Mouse (Mus musculus) adipose tissue, adult 10 weeks (tissue): ENCODE data around the gene Gm16181. TPM values are rescaled to one million over a fixed set of nuclear protein-coding genes. Genes with fewer than 3 reads are reported as not detected.

Experiments
- polyA plus RNA-seq: library from polyadenylated mRNA; stranded (reverse); fragments of 350-450 nt; fragmentation: Illumina TruSeq; extraction: RNeasy Lipid Tissue Mini Kit (QIAGEN cat#74804); gene quantifications from one replicate; pipeline ENCODE4 v1.2.3, GENCODE M21; 2014; ENCODE audit warnings: low read depth, low replicate concordance

Gm16181 gene
- 1.2 TPM for polyA plus RNA-seq

DNA sequence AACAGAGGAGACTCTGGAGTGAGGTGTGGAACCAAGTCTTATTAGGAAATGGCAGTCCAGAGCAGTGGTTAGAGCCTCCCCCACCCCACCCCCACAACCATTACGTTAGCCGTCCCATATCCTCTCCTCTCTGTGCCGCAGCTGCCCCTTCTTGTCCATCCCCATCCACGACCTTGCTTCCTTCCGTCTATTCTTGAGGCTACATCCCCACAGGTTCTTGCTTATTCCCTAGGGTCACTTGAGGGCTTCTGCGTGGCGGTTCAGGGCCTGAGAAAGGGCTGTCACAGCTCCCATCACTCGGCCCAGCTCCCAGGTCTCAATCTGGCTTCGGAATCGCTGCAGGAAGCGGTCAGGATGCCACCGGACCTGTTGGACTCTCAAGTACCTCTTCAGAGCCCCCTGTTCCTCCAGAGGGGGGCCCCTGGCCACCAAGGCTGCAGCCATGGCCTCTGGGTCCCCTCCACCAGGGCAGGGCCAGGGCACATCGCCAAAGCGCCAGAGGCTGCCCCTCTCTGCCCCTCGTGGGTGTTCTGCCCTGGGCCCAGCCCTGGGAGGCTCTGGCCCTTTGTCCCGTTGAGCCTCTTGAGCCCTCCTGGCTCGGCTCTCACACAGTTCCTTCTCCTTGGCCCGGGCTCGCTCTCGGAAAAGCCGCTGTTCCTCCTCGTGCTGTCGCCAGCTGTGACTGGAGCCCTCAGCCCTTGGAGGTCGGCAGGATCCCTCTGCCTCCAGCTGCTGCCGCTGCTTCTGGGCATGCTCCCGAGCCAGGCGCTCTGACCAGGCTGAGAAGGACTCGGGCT is at the start of gene Gm16181:
Gm16181 (plus strand) TSS at position 679 of the 797 bp plus-strand sequence.

DNA sequence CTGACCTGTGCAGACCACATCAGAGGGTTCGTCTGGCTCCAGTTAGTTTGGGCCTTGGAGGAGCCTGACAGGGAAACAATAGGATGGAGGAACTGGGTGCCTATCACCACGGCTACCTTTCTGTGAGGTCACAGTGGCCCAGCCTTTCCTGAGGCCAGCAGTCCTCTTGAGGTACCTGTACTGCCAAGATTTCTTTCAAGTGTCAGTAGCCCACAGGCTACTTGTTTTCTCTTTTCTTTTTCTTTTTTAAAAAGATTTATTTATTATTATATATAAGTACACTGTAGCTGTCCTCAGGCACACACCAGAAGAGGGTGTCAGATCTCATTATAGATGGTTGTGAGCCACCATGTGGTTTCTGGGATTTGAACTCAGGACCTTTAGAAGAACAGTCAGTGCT is 44.7 kb upstream of the Gm16181 start, which contains the start of gene Aif1:
Aif1 (minus strand) TSS at position 101 of the 400 bp plus-strand sequence.

DNA sequence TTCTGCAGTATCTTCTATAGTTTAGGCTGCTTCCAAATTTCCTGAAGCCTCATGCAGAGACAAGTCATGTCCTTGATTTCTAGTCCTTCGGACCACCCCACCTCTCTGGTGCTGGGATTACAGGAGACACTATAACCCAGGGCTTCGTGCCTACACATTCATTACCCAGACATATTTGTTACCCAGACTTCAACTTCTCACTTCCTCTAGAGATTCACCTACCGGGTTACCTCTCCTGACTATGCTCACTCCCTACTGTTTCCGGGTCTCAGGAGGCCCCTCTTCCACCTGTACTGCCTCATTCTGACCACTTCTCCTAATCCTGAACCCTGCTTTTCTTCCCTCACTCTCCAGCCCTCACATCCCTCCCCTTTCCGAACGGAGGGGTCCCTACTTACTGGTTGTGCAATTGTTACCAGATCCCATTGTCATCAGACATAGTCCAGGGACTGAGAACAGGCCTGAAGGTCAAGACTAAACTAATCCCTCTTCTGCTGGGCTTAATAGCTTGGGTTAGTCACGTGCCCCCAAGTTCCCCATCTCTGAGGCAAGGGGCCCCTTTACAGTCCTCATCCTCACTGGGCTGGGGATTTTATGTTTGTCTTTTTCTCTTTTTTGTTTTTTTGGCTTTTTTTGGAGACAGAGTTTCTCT is 32.5 kb upstream of the Gm16181 start, which contains the start of gene Lst1:
Lst1 (minus strand) TSS at position 481 of the 652 bp plus-strand sequence.

DNA sequence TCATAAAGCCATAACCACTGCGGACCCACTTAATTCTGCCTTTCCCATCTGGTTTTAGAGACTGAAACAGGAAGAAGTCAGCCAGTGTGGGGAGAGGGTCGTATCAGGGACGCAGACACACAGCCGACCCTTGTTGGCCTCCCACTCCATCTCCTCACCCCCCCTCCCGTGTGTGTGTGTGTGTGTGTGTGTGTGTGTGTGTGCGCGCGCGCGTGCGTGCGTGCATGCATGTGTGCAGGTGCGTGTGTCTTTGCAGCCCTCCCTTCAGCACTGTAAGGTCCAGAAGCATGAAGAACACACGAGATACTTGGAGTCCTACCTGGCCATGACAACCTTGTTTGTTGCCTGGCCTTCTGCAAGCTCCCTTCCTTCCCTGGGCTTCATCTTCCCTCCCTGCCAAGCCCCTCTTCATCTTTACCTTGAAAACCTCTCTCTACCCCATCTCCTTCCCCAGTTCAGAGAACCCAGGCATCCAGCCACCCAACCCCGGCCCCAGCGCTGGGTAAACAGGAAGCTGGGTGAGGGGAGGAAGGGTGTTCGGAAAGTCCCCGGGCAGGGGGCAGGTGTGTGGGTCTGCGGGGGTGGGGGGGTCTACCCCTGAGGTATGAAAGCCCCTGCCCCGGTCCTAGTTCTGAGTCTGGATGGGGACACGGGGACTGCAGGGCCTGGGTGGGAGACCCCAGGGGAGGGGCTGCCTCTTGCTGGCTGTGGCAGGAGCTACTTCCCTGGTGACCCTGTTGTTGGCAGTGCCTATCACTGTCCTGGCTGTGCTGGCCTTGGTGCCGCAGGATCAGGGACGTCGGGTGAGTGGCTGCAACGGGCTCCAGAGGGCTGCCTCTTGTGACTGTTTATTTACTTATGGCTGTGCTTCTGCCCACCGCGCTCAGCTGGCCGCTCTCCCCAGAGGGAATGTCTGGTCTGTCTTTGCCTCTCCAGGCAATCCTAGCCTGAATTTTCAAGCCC is 26.5 kb upstream of the Gm16181 start, which contains the start of gene Ltb:
Ltb (plus strand) TSS at position 559 of the 963 bp plus-strand sequence.

DNA sequence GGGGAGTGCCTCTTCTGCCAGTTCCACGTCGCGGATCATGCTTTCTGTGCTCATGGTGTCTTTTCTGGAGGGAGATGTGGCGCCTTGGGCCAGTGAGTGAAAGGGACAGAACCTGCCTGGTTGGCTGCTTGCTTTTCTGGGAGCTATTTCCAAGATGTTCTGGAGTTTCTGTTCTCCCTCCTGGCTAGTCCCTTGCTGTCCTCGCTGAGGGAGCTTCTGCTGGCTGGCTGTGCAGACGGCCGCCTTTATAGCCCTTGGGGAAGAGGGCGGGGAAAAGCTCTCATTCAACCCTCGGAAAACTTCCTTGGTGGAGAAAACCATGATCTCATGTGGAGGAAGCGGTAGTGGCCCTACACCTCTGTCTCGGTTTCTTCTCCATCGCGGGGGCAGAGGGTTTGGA is 18.8 kb upstream of the Gm16181 start, which contains the start of gene Tnf:
Tnf (minus strand) TSS at position 221 of the 400 bp plus-strand sequence.

DNA sequence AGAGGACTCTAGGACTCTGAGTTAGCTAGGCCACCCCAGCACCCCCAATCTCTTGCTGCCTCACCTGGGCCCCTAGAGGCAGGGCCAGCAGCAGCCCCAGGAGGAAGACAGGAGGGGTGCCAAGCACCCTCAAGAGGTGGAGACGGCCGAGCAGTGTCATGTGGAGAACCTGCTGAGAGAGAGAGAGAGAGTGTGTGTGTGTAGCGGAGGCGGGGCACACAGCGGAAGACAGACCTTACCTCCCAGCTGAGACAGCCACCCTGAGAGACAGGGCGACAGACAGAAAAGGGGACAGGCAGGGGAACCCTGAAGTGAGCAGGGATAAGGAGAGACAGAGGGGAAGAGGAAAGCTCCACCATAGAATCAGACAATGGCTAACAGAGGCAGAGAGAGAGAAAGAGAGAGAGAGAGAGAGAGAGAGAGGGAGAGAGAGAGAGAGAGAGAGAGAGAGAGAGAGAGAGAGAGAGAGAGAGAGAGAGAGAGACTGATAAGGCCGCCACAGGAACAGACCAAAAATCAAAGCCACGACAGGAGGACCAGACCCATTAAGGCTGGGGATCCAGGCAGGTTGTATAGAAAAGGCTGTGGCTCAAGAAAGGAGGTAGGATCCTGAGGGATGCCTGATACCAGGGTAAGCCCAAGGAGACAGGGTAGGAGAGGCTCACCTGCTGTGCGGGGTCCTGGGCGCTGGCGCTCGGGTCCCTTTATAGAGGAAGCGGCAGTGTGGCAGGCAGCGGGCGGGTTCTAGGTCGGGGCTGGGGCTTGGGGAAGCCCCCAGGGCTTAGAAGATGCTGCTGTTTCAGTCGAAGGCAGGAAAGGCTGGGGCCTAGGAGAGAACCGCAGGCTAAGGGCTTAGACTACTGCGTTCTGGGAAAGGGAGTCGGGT is 15.9 kb upstream of the Gm16181 start, which contains the start of gene Lta:
Lta (minus strand) TSS at position 858 of the 886 bp plus-strand sequence.

DNA sequence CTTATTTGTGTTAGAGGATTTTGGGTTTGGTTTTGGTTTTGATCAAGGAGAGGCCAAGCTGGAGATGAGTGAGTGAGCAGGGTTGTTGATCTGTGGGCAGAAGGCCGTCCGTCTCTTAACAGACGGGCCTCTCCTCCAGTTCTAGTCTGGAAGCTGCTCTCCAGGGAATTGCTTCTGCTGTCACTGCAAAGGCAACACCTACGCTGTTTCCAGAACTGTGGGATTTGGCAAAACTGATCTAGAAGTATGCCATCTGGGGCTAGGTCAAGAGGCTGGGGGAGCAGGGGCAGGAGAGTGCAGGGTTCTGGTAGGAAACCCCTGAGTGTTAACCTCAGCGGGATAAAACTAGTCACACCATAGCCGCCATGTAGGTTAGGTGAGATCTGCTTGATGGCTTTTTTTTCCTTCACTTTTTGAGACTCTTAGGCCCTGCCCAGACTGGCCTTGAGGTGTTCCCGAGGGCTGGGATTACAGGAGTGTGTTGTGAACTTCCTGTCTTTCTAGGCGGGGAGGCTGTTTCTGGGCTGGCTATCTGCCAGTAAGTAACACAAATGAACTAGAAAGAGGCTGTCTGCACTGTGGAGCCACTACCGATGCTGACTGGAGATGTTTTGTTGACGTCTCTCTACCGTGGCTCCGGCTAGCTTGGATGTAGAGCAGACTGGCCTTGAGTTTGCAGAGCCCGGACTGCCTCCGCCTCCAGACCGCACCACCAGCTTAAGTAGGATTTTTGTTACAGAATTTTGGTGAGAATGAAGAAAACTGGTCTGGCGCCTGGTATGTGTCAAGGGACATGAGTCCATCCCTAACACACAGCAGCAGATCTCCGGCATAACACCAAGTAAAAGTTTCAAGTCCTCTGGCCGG is 12.7 kb downstream of the Gm16181 start, which contains the start of gene Atp6v1g2:
Atp6v1g2 (plus strand) TSS at position 547 of the 867 bp plus-strand sequence.

DNA sequence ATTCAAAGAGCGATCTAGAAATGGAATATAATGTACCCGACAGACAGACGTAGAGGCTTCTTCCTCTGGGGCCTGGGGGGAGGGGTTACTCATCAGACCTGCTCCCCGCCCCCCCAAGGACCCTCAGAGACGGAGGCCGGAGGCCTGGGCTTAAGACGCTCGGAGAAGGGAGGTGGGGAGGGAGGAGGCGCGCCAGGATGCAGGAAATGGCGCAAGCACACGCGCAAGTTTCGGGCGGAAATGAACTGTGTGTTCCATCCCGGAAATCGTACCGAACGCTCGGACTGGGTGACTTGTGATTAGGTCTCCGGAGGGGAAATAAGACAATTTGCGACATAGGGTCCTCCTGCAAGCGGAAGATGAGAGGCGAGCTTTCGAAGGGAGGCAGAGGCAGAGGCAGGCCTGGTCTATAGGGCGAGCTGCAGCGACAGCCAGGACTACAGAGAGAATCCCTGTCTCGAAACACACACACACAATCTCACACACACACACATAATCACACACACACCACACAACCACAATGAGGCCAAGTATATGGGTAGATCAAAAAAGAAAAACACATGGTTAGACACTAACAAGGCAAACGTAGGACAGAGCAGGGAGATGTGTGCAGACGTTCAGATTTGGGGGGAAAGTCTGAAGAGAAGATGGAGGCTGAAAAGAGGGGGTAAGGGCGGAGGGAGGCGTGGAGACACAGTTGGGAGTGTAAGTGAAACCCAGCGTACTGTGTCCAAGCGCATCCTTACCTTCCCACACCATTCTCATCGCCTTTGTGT is 15.2 kb downstream of the Gm16181 start, which contains the start of gene Nfkbil1:
Nfkbil1 (minus strand) TSS at position 179 of the 776 bp plus-strand sequence.

DNA sequence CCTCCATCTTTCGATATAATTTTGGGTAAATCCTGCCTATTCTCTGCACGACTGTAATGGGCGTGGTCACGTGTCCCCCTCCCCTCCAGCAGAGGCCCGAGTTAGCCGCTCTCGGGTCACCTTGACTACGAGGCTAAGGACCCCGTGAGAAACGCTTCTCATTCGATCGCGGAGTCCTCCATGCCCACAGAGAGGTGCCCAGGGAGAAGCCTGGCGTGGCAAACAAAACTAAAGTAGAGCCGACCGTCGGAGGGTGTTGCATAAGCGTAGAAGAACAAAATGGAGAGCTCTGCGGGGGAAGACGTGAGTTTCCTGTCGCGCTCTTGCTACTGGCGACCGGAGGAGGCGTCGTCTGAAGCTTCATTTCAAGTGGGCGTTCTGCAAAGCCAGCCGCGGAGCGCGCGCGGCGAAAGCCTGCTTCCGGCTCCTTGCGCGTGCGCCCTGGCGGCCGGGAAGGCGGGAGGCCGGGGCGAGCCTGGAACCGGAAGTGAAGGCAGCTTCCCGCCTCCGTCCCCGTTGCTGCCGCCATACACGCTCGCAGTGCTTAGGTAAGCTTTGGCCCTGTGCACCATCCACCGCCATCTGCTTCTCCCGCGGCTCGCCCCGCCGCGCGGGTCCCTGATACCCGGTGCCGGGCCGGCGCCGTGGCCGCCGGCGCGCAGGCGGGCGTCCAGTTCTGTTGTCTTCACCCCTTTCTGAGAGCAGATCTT is 20.8 kb downstream of the Gm16181 start, which contains the start of gene Ddx39b:
Ddx39b (plus strand) TSS at position 442 of the 710 bp plus-strand sequence.

DNA sequence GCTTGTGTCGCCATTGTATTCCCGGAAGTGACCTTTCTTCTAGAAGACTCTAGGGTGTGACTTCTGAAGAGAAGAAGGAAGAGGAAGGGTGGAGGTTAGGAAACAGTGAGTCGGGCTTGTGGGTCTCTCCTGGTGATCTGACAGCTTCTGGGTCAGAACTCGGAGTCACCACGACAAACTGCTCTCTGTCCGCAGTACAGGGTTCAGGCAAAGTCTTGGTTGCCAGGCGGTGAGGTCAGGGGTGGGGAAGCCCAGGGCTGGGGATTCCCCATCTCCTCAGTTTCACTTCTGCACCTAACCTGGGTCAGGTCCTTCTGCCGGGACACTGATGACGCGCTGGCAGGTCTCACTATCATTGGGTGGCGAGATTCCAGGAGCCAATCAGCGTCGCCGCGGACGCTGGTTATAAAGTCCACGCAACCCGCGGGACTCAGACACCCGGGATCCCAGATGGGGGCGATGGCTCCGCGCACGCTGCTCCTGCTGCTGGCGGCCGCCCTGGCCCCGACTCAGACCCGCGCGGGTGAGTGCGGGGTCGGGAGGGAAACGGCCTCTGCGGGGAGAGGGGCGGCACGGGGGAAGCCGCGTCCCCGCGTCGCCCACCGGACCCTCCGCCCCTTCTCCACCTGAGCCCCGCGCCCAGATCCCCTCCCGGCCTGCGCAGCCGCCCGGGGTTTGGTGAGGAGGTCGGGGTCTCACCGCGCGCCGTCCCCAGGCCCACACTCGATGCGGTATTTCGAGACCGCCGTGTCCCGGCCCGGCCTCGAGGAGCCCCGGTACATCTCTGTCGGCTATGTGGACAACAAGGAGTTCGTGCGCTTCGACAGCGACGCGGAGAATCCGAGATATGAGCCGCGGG is 42.3 kb downstream of the Gm16181 start, which contains the start of gene H2-D1:
H2-D1 (plus strand) TSS at position 67 of the 859 bp plus-strand sequence.

Other genes with a start within 250 kb of the Gm16181 start
- gene Hspa1a, start 248.7 kb upstream of the Gm16181 start, polyA plus RNA-seq, result 24.3 TPM
- gene Hspa1l, start 248.1 kb upstream of the Gm16181 start, polyA plus RNA-seq, result 12.0 TPM
- gene Lsm2, start 239.0 kb upstream of the Gm16181 start, polyA plus RNA-seq, result 23.4 TPM
- 62.8 TPM for gene Vars, start 219.8 kb upstream of the Gm16181 start, polyA plus RNA-seq
- gene Vwa7, start 204.3 kb upstream of the Gm16181 start, polyA plus RNA-seq, result 0.96 TPM
- gene Sapcd1, start 192.8 kb upstream of the Gm16181 start, polyA plus RNA-seq, result 2.9 TPM
- 4.2 TPM for gene Msh5, start 174.1 kb upstream of the Gm16181 start, polyA plus RNA-seq
- gene Clic1, start 170.9 kb upstream of the Gm16181 start, polyA plus RNA-seq, result 127 TPM
- gene Ddah2, start 161.8 kb upstream of the Gm16181 start, polyA plus RNA-seq, result 43.7 TPM
- gene Ly6g6c, start 155.4 kb upstream of the Gm16181 start, polyA plus RNA-seq, result 2.2 TPM
- 2.4 TPM for gene Mpig6b, start 154.7 kb upstream of the Gm16181 start, polyA plus RNA-seq
- gene Ly6g6e, start 143.9 kb upstream of the Gm16181 start, polyA plus RNA-seq, result 8.2 TPM
- gene Ly6g6d, start 142.8 kb upstream of the Gm16181 start, polyA plus RNA-seq, result 14.6 TPM
- gene Ly6g6f, start 135.2 kb upstream of the Gm16181 start, polyA plus RNA-seq, result not detected
- gene Abhd16a, start 131.6 kb upstream of the Gm16181 start, polyA plus RNA-seq, result 106 TPM
- gene Ly6g5c, start 112.6 kb upstream of the Gm16181 start, polyA plus RNA-seq, result 1,353 TPM
- gene Ly6g5b, start 105.4 kb upstream of the Gm16181 start, polyA plus RNA-seq, result 1,252 TPM
- 14.5 TPM for gene Gpank1, start 99.4 kb upstream of the Gm16181 start, polyA plus RNA-seq
- 234 TPM for gene Csnk2b, start 98.8 kb upstream of the Gm16181 start, polyA plus RNA-seq
- gene D17H6S53E, start 94.5 kb upstream of the Gm16181 start, polyA plus RNA-seq, result 15.2 TPM
- gene Apom, start 88.8 kb upstream of the Gm16181 start, polyA plus RNA-seq, result not detected
- gene Bag6, start 85.7 kb upstream of the Gm16181 start, polyA plus RNA-seq, result 130 TPM
- 229 TPM for gene Prrc2a, start 55.9 kb upstream of the Gm16181 start, polyA plus RNA-seq
- 21.1 TPM for gene Aif1, start 44.8 kb upstream of the Gm16181 start, polyA plus RNA-seq
- gene Lst1, start 32.4 kb upstream of the Gm16181 start, polyA plus RNA-seq, result 11.5 TPM
- 1.9 TPM for gene Ltb, start 26.4 kb upstream of the Gm16181 start, polyA plus RNA-seq
- gene Tnf, start 18.8 kb upstream of the Gm16181 start, polyA plus RNA-seq, result 0.61 TPM
- gene Lta, start 15.5 kb upstream of the Gm16181 start, polyA plus RNA-seq, result not detected
- 22.6 TPM for gene Atp6v1g2, start 12.8 kb downstream of the Gm16181 start, polyA plus RNA-seq
- 16.9 TPM for gene Nfkbil1, start 15.0 kb downstream of the Gm16181 start, polyA plus RNA-seq
- 177 TPM for gene Ddx39b, start 20.9 kb downstream of the Gm16181 start, polyA plus RNA-seq
- 739 TPM for gene H2-D1, start 41.9 kb downstream of the Gm16181 start, polyA plus RNA-seq
- gene H2-Q1, start 99.6 kb downstream of the Gm16181 start, polyA plus RNA-seq, result not detected
- gene H2-Q2, start 121.4 kb downstream of the Gm16181 start, polyA plus RNA-seq, result 3.6 TPM
- gene H2-Q4, start 158.8 kb downstream of the Gm16181 start, polyA plus RNA-seq, result 52.9 TPM
- 27.5 TPM for gene H2-Q6, start 204.0 kb downstream of the Gm16181 start, polyA plus RNA-seq
- 30.0 TPM for gene H2-Q7, start 218.3 kb downstream of the Gm16181 start, polyA plus RNA-seq
- gene H2-Q10, start 249.3 kb downstream of the Gm16181 start, polyA plus RNA-seq, result 6.2 TPM